Mouse (Mus musculus) small intestine, adult 2 months (tissue): ENCODE measurements at regions not wholly inside any gene's neighbourhood (a gene's known extent, or its start where the extent isn't known, plus 50 kb on each side); places are given as distances from the start of the nearest gene placed in this dataset.

ENCODE experiments used
- H3K27ac ChIP-seq: fragments of 200-500 bp; 2 replicates; pipeline ENCODE4 v1.5.1; 2012; ENCODE audit warnings: low read depth, low read length, control low read depth, inconsistent platforms; ENCODE audit not compliant: insufficient read depth
- H3K27me3 ChIP-seq: fragments of 200-500 bp; 2 replicates; pipeline ENCODE4 v1.6.1; 2012; ENCODE audit warnings: mild to moderate bottlenecking, moderate library complexity, low read length, inconsistent platforms; ENCODE audit not compliant: control insufficient read depth, insufficient read depth
- H3K36me3 ChIP-seq: fragments of 200-500 bp; 2 replicates; pipeline ENCODE4 v1.6.1; 2012; ENCODE audit warnings: mild to moderate bottlenecking, low read length, control low read depth, inconsistent platforms; ENCODE audit not compliant: control insufficient read depth, insufficient read depth
- H3K4me1 ChIP-seq: fragments of 200-500 bp; 2 replicates; pipeline ENCODE4 v1.6.1; 2012; ENCODE audit warnings: low read length, inconsistent platforms, mixed read lengths; ENCODE audit not compliant: control insufficient read depth, insufficient read depth, insufficient read length
- H3K4me3 ChIP-seq: fragments of 200-500 bp; 2 replicates; pipeline ENCODE4 v1.5.1; 2012; ENCODE audit warnings: low read depth, mild to moderate bottlenecking, control low read depth, inconsistent platforms, low read length, moderate library complexity
- CTCF ChIP-seq: fragments of 200-500 bp; IDR thresholded peaks from 2 replicates; pipeline ENCODE4 v1.5.1; 2012; ENCODE audit warnings: low read depth, mild to moderate bottlenecking, control low read depth, inconsistent platforms, low read length, moderate library complexity, mixed read lengths; ENCODE audit not compliant: insufficient replicate concordance, insufficient read length; ENCODE audit errors: extremely low read depth
- POLR2A ChIP-seq: fragments of 200-500 bp; IDR thresholded peaks from 2 replicates; pipeline ENCODE4 v1.6.1; 2012; ENCODE audit warnings: low read depth, mild to moderate bottlenecking, control low read depth, inconsistent platforms, low read length, moderate library complexity
- whole genome bisulfite sequencing: fragments of 180-500 bp; shearing (Covaris S2); methylation state at CpG from one replicate; pipeline ENCODE4 v1.1.7; 2018; 5-methylcytosine and 5-hydroxymethylcytosine counted together

GRCm38 (mm10) chr1:185083191-185083590 is 83.8 kb upstream of the Mark1 start:
- Histone ChIP-seq H3K36me3 (no peaks in the 10 kb centered on the region), H3K27ac (no peak overlapping the region), H3K27me3 (no peaks in the 10 kb centered on the region), H3K4me1 (no peaks in the 10 kb centered on the region), H3K4me3 (no peak overlapping the region)
- TF ChIP-seq CTCF (no peak), POLR2A (no peak)
- 76% methylated on average over 5 of the region's 5 CpGs for WGBS

GRCm38 (mm10) chr1:185080118-185080517 is 80.7 kb upstream of the Mark1 start:
- Histone ChIP-seq H3K27me3 (no peaks in the 10 kb centered on the region), H3K4me1 (no peaks in the 10 kb centered on the region), H3K4me3 (no peak overlapping the region), H3K27ac (no peak overlapping the region), H3K36me3 (no peaks in the 10 kb centered on the region)
- 37% methylated on average over 3 of the region's 3 CpGs for WGBS
- TF ChIP-seq POLR2A (no peak), CTCF (no peak)

- Histone ChIP-seq H3K4me3 (no peak overlapping the region), H3K27me3 (no peaks in the 10 kb centered on the region), H3K27ac (no peak overlapping the region), H3K36me3 (no peaks in the 10 kb centered on the region), H3K4me1 (no peaks in the 10 kb centered on the region)
- no peak for TF ChIP-seq POLR2A
- no peak for TF ChIP-seq CTCF
- WGBS = 41% methylated on average over 5 of the region's 5 CpGs
Observed at GRCm38 (mm10) chr1:185079331-185079880, 80.0 kb upstream of the Mark1 start.

- Histone ChIP-seq H3K27ac (no peak overlapping the region), H3K36me3 (no peaks in the 10 kb centered on the region), H3K27me3 (no peaks in the 10 kb centered on the region), H3K4me3 (no peak overlapping the region), H3K4me1 (peaks cover 4% of the 10 kb centered on the region; the same call in 1 of the 2 replicates)
- WGBS = 89% methylated on average over 5 of the region's 5 CpGs
- TF ChIP-seq POLR2A (no peak), CTCF (no peak)
Observed at GRCm38 (mm10) chr1:185074001-185074400, 74.6 kb upstream of the Mark1 start.

- H3K4me1 ChIP-seq = peaks cover 4% of the 10 kb centered on the region; the same call in 1 of the 2 replicates
- no peak for TF ChIP-seq CTCF
- TF ChIP-seq POLR2A = no peak
- no peak overlapping the region for H3K4me3 ChIP-seq
- H3K36me3 ChIP-seq = no peaks in the 10 kb centered on the region
- 88% methylated on average over 6 of the region's 6 CpGs for WGBS
- H3K27ac ChIP-seq = no peak overlapping the region
- no peaks in the 10 kb centered on the region for H3K27me3 ChIP-seq
Observed at GRCm38 (mm10) chr1:185072766-185073165, 73.4 kb upstream of the Mark1 start.

- H3K27ac ChIP-seq = no peak overlapping the region
- no peaks in the 10 kb centered on the region for H3K36me3 ChIP-seq
- TF ChIP-seq CTCF = no peak
- no peak for TF ChIP-seq POLR2A
- peaks cover 4% of the 10 kb centered on the region; the same call in 1 of the 2 replicates for H3K4me1 ChIP-seq
- no peak overlapping the region for H3K4me3 ChIP-seq
- no peaks in the 10 kb centered on the region for H3K27me3 ChIP-seq
- WGBS = 16% methylated on average over 7 of the region's 7 CpGs
Observed at GRCm38 (mm10) chr1:185071566-185071965, 72.2 kb upstream of the Mark1 start.

- Histone ChIP-seq H3K4me3 (no peak overlapping the region), H3K27me3 (no peaks in the 10 kb centered on the region), H3K36me3 (no peaks in the 10 kb centered on the region), H3K4me1 (peaks cover 4% of the 10 kb centered on the region; the same call in 1 of the 2 replicates), H3K27ac (no peak overlapping the region)
- TF ChIP-seq POLR2A = no peak
- TF ChIP-seq CTCF = no peak
- WGBS = 26% methylated on average over 3 of the region's 3 CpGs
Observed at GRCm38 (mm10) chr1:185070853-185071149, 71.4 kb upstream of the Mark1 start.
